Mouse (Mus musculus) heart, embryonic 15.5 days (tissue): ENCODE data around the gene Mgam. TPM values are rescaled to one million over a fixed set of nuclear protein-coding genes. Genes with fewer than 3 reads are reported as not detected.

Experiments used
- polyA plus RNA-seq: library from polyadenylated mRNA; unstranded; fragments of >200 nt; fragmentation: Nextera tagmentation; extraction: Ambion mirVana; gene quantifications from 2 replicates; pipeline ENCODE4 v1.2.1, GENCODE M21; 2015

The Mgam gene
- polyA plus RNA-seq, 1 experiment from 2014 or later = 0.03 TPM

Other genes with a start within 250 kb of the Mgam start
- 2.5 and 5.9 TPM in 2 replicates for gene E330009J07Rik, start 192.7 kb upstream of the Mgam start, polyA plus RNA-seq
- not detected in 2 replicates for gene Wee2, start 189.7 kb upstream of the Mgam start, polyA plus RNA-seq
- 96.0 and 98.9 TPM in 2 replicates for gene Ssbp1, start 157.5 kb upstream of the Mgam start, polyA plus RNA-seq
- not detected in 2 replicates for gene Tas2r137, start 137.6 kb upstream of the Mgam start, polyA plus RNA-seq
- gene Tas2r108, start 135.3 kb upstream of the Mgam start, polyA plus RNA-seq = not detected in 2 replicates
- not detected in 2 replicates for gene Prss37, start 109.3 kb upstream of the Mgam start, polyA plus RNA-seq
- gene Olfr461, start 73.8 kb upstream of the Mgam start, polyA plus RNA-seq = 0.10 TPM in 1 of 2 replicates, not detected in the other
- not detected in 2 replicates for gene Olfr460, start 59.3 kb upstream of the Mgam start, polyA plus RNA-seq
- gene Clec5a, start 43.0 kb upstream of the Mgam start, polyA plus RNA-seq = 0.47 and 0.90 TPM in 2 replicates
- gene Tas2r138, start 15.5 kb upstream of the Mgam start, polyA plus RNA-seq = not detected in 2 replicates